Mouse (Mus musculus): ENCODE results near the gene Arsj. TPM values are rescaled to one million over a fixed set of nuclear protein-coding genes. Genes with fewer than 3 reads are reported as not detected.

Gene Arsj
- polyA plus RNA-seq, 1 experiment from 2014 or later: not detected

- 68% methylated on average over 6 of the region's 6 CpGs for WGBS (ENCODE audit: insufficient replicate concordance)
- H3K9me3 ChIP-seq (ENCODE audit: low read length): no peaks in the 10 kb centered on the region
- H3K27ac ChIP-seq (ENCODE audit: low read depth): no peak overlapping the region
- ATAC-seq (no peak), DNase-seq (no peak)
- no peaks in the 10 kb centered on the region for H3K36me3 ChIP-seq (replicated peaks; ENCODE audit: insufficient read depth, low read length)
- H3K4me3 ChIP-seq (ENCODE audit: low read depth, low read length): no peak overlapping the region
- H3K4me1 ChIP-seq (ENCODE audit: insufficient read depth): no peaks in the 10 kb centered on the region
- H3K27me3 ChIP-seq (ENCODE audit: insufficient read depth, low read length): no peaks in the 10 kb centered on the region
- H3K4me2 ChIP-seq (ENCODE audit: low read depth, low read length): no peak overlapping the region
- no peak for TF ChIP-seq CTCF (IDR thresholded peaks at IDR 0.05; ENCODE audit: low read depth)
- no peak for TF ChIP-seq EP300 (IDR thresholded peaks at IDR 0.05; ENCODE audit: low read depth)
- H3K9ac ChIP-seq (replicated peaks): no peak overlapping the region
These were observed 75.8 kb downstream of the Arsj start for GRCm38 (mm10) chr3:126439331-126439730.

DNA sequence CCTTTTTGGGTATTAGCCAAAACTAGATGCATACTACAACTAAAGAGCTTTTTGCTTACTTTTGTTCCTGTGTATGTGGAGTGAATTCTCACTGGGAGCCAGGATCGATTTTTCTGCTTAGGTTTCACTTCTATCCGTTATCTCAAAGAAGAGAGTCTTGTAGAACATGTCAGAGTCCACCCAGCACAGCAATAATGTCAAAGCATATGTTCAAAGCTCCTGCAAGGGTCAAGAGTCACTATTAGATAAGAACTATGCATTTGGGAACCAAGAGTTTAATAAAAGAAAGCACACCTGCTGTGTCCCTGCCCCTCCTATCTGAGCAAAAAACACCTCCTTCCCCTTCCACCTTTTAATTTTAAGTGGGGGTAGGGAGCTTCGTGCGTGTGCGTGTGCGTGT, 85.6 kb downstream of the Arsj start:
- TF ChIP-seq EP300 (IDR thresholded peaks at IDR 0.05; ENCODE audit: low read depth) (no peak), CTCF (IDR thresholded peaks at IDR 0.05; ENCODE audit: low read depth) (no peak)
- Histone ChIP-seq H3K27me3 (ENCODE audit: insufficient read depth, low read length) (no peaks in the 10 kb centered on the region), H3K27ac (ENCODE audit: low read depth) (no peak overlapping the region), H3K4me1 (ENCODE audit: insufficient read depth) (no peaks in the 10 kb centered on the region), H3K4me2 (ENCODE audit: low read depth, low read length) (no peak overlapping the region), H3K4me3 (ENCODE audit: low read depth, low read length) (no peak overlapping the region), H3K9ac (replicated peaks) (no peak overlapping the region), H3K36me3 (replicated peaks; ENCODE audit: insufficient read depth, low read length) (no peaks in the 10 kb centered on the region), H3K9me3 (ENCODE audit: low read length) (no peaks in the 10 kb centered on the region)
- ATAC-seq (no peak), DNase-seq (no peak)
- 65% methylated on average over 6 of the region's 6 CpGs for WGBS (ENCODE audit: insufficient replicate concordance)

- no peak overlapping the region for H3K4me3 ChIP-seq (ENCODE audit: low read depth, low read length)
- H3K9me3 ChIP-seq (ENCODE audit: low read length): no peaks in the 10 kb centered on the region
- no peaks in the 10 kb centered on the region for H3K4me1 ChIP-seq (ENCODE audit: insufficient read depth)
- ATAC-seq: no peak
- no peak overlapping the region for H3K9ac ChIP-seq (replicated peaks)
- H3K27me3 ChIP-seq (ENCODE audit: insufficient read depth, low read length): no peaks in the 10 kb centered on the region
- no peak for DNase-seq
- WGBS (ENCODE audit: insufficient replicate concordance): 44% methylated on average over 2 of the region's 2 CpGs
- no peak overlapping the region for H3K4me2 ChIP-seq (ENCODE audit: low read depth, low read length)
- no peak overlapping the region for H3K27ac ChIP-seq (ENCODE audit: low read depth)
- no peaks in the 10 kb centered on the region for H3K36me3 ChIP-seq (replicated peaks; ENCODE audit: insufficient read depth, low read length)
- no peak for TF ChIP-seq CTCF (IDR thresholded peaks at IDR 0.05; ENCODE audit: low read depth)
These were observed 86.0 kb downstream of the Arsj start for GRCm38 (mm10) chr3:126449515-126449914.

DNA sequence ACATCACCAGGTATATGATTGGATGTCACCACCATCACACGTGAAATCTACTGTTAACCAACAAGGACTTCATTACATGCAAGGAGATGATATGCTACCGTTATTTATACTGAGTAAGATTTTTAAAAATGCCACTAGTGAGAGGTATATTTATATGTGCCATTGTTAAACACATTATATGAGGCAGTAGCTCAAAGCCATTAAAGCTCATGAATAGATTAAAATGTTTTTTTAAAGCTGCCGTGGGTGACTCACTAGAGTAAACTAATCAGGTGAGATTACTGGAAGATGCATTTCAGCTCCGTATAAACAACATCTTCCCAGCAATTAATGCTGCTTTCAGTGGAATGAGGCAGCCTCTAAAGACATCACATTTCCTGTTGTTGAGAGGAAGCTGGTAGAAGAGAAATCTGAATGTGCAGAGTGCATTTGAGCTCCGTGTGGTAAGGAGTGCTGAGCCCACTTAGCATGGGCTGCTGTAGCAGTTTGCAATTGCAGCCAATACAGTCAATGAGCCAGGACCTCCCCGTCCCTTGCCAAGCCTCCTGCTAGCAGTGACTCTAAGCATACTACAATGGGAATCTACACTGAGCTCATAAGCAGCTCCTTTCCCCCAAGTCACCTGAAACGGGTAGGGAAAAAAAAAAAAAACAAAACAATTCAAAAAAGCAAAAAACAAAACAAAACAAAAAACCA, 92.5 kb downstream of the Arsj start:
- Histone ChIP-seq H3K27ac (ENCODE audit: low read depth) (no peak overlapping the region), H3K9ac (replicated peaks) (no peak overlapping the region), H3K4me1 (ENCODE audit: insufficient read depth) (no peaks in the 10 kb centered on the region), H3K27me3 (ENCODE audit: insufficient read depth, low read length) (no peaks in the 10 kb centered on the region), H3K4me3 (ENCODE audit: low read depth, low read length) (no peak overlapping the region), H3K36me3 (replicated peaks; ENCODE audit: insufficient read depth, low read length) (no peaks in the 10 kb centered on the region), H3K4me2 (ENCODE audit: low read depth, low read length) (no peak overlapping the region), H3K9me3 (ENCODE audit: low read length) (no peaks in the 10 kb centered on the region)
- no peak for ATAC-seq
- 51% methylated on average over 7 of the region's 7 CpGs for WGBS (ENCODE audit: insufficient replicate concordance)
- TF ChIP-seq EP300 (IDR thresholded peaks at IDR 0.05; ENCODE audit: low read depth): no peak
- no peak for TF ChIP-seq CTCF (IDR thresholded peaks at IDR 0.05; ENCODE audit: low read depth)
- DNase-seq: no peak

- no peak overlapping the region for H3K27ac ChIP-seq (ENCODE audit: low read depth)
- 50% methylated on average over 4 of the region's 4 CpGs for WGBS (ENCODE audit: insufficient replicate concordance)
- H3K4me2 ChIP-seq (ENCODE audit: low read depth, low read length): no peak overlapping the region
- no peaks in the 10 kb centered on the region for H3K27me3 ChIP-seq (ENCODE audit: insufficient read depth, low read length)
- DNase-seq: no peak
- no peaks in the 10 kb centered on the region for H3K36me3 ChIP-seq (replicated peaks; ENCODE audit: insufficient read depth, low read length)
- H3K4me1 ChIP-seq (ENCODE audit: insufficient read depth): no peaks in the 10 kb centered on the region
- no peak overlapping the region for H3K9ac ChIP-seq (replicated peaks)
- ATAC-seq: peak; percentile 80
- H3K9me3 ChIP-seq (ENCODE audit: low read length): no peaks in the 10 kb centered on the region
- TF ChIP-seq CTCF (IDR thresholded peaks at IDR 0.05; ENCODE audit: low read depth) (no peak), EP300 (IDR thresholded peaks at IDR 0.05; ENCODE audit: low read depth) (no peak)
- no peak overlapping the region for H3K4me3 ChIP-seq (ENCODE audit: low read depth, low read length)
These were observed 99.8 kb downstream of the Arsj start for GRCm38 (mm10) chr3:126463119-126463815.

- Histone ChIP-seq H3K4me2 (ENCODE audit: low read depth, low read length) (no peak overlapping the region), H3K27me3 (ENCODE audit: insufficient read depth, low read length) (no peaks in the 10 kb centered on the region), H3K9ac (replicated peaks) (no peak overlapping the region), H3K36me3 (replicated peaks; ENCODE audit: insufficient read depth, low read length) (no peaks in the 10 kb centered on the region), H3K4me3 (ENCODE audit: low read depth, low read length) (no peak overlapping the region), H3K27ac (ENCODE audit: low read depth) (no peak overlapping the region), H3K4me1 (ENCODE audit: insufficient read depth) (no peaks in the 10 kb centered on the region), H3K9me3 (ENCODE audit: low read length) (no peaks in the 10 kb centered on the region)
- 67% methylated on average over 2 of the region's 2 CpGs for WGBS (ENCODE audit: insufficient replicate concordance)
- ATAC-seq: no peak
- TF ChIP-seq CTCF (IDR thresholded peaks at IDR 0.05; ENCODE audit: low read depth) (no peak), EP300 (IDR thresholded peaks at IDR 0.05; ENCODE audit: low read depth) (no peak)
- no peak for DNase-seq
These were observed 100.8 kb downstream of the Arsj start for GRCm38 (mm10) chr3:126464262-126464661.

Other genes with a start within 250 kb of the Arsj start
- gene Camk2d, start 232.6 kb downstream of the Arsj start, polyA plus RNA-seq (2015; fragmentation: Nextera tagmentation; extraction: Ambion mirVana): 6.9 and 7.4 TPM in 2 replicates